Mouse (Mus musculus) heart, postnatal 0 days (tissue): ENCODE data around the gene Oxnad1.

Experiments used
- CTCF ChIP-seq: IDR thresholded peaks from 2 replicates; pipeline ENCODE4 v1.5.1; 2016; ENCODE audit warnings: antibody characterized with exemption, control low read depth, low read depth
- EP300 ChIP-seq: IDR thresholded peaks from 2 replicates; pipeline ENCODE4 v1.6.1; 2016; ENCODE audit warnings: antibody characterized with exemption, low read depth

DNA sequence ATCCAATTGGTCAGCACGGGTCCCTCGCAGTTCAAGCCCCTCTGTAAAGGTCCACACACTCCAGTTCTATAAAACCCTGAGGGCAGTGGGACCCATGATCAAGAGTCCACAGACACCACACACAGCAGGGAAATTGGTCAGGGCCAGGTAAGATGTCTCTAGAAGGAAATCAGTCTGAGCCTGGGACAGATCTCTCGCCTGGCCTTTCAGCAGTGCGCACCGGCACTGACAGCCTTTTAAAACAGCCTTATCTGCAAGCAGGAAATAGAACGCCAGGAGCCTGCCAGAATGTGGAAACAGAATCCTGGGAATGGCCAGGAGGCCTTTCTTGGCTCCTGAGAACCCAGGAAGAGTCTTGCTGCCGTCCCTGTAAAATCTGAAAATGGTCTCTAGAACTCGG, 29.4 kb upstream of the Oxnad1 start:
- no peak for TF ChIP-seq EP300
- TF ChIP-seq CTCF: no peak
